Mouse (Mus musculus): ENCODE results near the gene Slc7a11. TPM values are rescaled to one million over a fixed set of nuclear protein-coding genes. Genes with fewer than 3 reads are reported as not detected.

Gene Slc7a11
- polyA plus RNA-seq, 1 experiment from 2014 or later, result 3.5 TPM

DNA sequence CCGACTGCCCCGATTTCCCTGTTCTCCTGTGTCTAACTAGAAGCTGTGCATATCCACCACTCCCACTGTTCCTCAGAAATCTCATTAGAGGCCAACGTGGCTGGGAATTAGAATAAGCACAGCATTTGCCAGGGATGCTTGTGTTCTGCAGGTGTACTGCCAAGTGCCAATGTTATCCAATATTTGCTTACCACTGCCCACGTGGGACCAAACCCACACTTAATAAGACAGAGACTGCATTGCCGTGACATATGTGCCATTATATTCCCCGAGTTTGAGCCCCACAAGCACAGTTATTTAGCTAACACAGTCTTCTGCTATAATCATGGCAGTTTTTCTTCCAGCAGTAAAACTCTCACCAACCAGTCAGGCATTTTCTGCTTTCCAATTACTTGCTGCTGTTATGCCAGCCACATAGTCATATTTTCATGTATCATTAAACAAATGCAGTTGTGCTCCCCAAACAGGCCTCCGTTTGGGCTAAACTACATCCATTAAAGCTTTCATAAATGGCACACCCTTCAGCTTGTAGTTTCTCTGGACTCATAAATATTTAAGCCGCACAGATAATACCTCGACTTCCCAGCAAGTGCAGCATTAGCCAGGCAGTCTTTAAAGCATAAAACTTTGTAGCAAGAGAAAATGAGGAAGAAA lies 407.4 kb downstream of the Slc7a11 start:
- peaks cover 9% of the 10 kb centered on the region for H3K4me1 ChIP-seq (replicated peaks)
- no peaks in the 10 kb centered on the region for H3K27me3 ChIP-seq
- H3K4me3 ChIP-seq (replicated peaks), result no peak overlapping the region
- H3K4me2 ChIP-seq, result no peak overlapping the region
- 0 out of 2 replicates have a peak, but pooled peaks have one; percentile 42 for ATAC-seq (ENCODE audit: insufficient number of reproducible peaks, insufficient read depth, low FRiP score, low TSS enrichment, low read depth)
- H3K9ac ChIP-seq (replicated peaks), result no peak overlapping the region
- peak overlapping the region; percentile 66 for H3K27ac ChIP-seq
- H3K9me3 ChIP-seq, result no peaks in the 10 kb centered on the region
- WGBS, result 44% methylated on average over 9 of the region's 9 CpGs
- H3K36me3 ChIP-seq, result no peaks in the 10 kb centered on the region

GRCm38 (mm10) chr3:50033325-50033724 lies 410.1 kb downstream of the Slc7a11 start:
- Histone ChIP-seq H3K4me1 (replicated peaks) (peaks cover 9% of the 10 kb centered on the region), H3K27me3 (no peaks in the 10 kb centered on the region), H3K36me3 (no peaks in the 10 kb centered on the region), H3K4me3 (replicated peaks) (no peak overlapping the region), H3K9me3 (no peaks in the 10 kb centered on the region), H3K27ac (no peak overlapping the region), H3K9ac (replicated peaks) (no peak overlapping the region), H3K4me2 (no peak overlapping the region)
- WGBS, result 88% methylated on average over 3 of the region's 3 CpGs
- no peak for ATAC-seq (ENCODE audit: insufficient number of reproducible peaks, insufficient read depth, low FRiP score, low TSS enrichment, low read depth)

DNA sequence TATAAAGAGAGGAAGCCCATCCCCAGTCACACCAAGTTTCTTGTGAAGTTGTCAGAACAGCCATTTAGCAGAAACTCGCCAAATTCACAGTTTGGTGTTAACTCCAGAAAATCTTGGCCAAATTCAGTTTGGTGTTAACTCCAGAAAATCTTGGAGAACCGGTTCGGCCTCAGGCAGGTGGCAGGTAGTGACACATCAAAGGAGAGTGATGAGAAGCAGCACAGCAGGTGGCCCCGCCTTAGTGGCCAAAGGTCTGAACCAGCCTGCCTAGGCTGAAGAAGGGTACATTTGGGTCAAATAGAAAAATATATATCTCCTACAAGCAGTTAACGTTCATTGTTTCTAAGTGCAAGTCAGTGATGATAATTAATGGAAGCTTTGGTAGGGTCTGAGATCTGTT lies 417.4 kb downstream of the Slc7a11 start:
- no peak overlapping the region for H3K4me2 ChIP-seq
- H3K4me3 ChIP-seq (replicated peaks), result no peak overlapping the region
- no peaks in the 10 kb centered on the region for H3K36me3 ChIP-seq
- peaks cover 7% of the 10 kb centered on the region; the same call in 1 of the 2 replicates for H3K9me3 ChIP-seq
- no peak overlapping the region for H3K9ac ChIP-seq (replicated peaks)
- no peak for ATAC-seq (ENCODE audit: insufficient number of reproducible peaks, insufficient read depth, low FRiP score, low TSS enrichment, low read depth)
- H3K27ac ChIP-seq, result no peak overlapping the region
- WGBS, result 49% methylated on average over 5 of the region's 5 CpGs
- H3K4me1 ChIP-seq (replicated peaks), result no peaks in the 10 kb centered on the region
- H3K27me3 ChIP-seq, result no peaks in the 10 kb centered on the region

DNA sequence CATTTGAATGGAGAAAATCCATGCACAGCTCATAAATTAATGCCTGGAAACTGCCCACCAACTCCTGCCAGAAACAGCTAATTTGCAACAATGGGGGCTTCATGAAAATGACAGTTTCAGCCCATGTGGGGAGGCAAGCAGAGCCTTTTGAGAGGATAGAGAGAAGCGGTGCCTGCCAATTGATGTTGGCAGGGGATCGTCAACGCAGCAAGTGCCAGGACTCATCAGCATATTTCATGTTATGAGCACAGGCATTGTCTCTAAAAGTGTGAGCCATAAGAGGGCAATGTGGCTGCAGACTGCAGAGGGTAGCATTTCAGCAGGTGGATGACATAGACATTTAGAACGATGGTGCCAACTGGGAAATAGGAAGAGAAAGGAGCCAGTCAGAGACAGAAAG lies 429.0 kb downstream of the Slc7a11 start:
- H3K36me3 ChIP-seq, result no peaks in the 10 kb centered on the region
- no peak for ATAC-seq (ENCODE audit: insufficient number of reproducible peaks, insufficient read depth, low FRiP score, low TSS enrichment, low read depth)

DNA sequence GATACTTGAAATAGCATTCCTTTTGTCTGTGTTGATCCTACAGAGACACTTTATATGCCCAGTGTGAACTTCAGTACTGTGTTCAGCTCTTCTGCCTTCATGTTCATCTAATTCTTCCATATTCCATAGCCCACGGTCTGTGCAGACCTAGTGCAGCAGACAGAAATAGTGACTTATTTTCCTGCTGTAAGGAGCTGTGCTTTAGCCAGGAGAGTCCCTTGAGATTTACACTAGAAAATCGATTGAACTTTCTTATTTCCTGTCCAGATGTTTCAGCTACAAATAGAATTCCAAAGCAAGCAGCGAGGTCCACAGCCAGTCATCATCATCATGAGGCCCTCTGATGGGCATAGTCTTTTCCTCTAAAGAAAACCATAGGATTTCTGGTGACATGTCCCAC lies 431.4 kb downstream of the Slc7a11 start:
- WGBS, result 27% methylated on average over 3 of the region's 3 CpGs
- no peak overlapping the region; the same call in 1 of the 2 replicates for H3K27ac ChIP-seq
- no peak; the same call in 1 of the 2 replicates for ATAC-seq (ENCODE audit: insufficient number of reproducible peaks, insufficient read depth, low FRiP score, low TSS enrichment, low read depth)

More for the DNA sequence above, 429.0 kb downstream of the Slc7a11 start:
- Histone ChIP-seq H3K4me2 (no peak overlapping the region), H3K4me3 (replicated peaks) (no peak overlapping the region), H3K4me1 (replicated peaks) (peaks cover 10% of the 10 kb centered on the region; the same call in 1 of the 2 replicates), H3K9me3 (no peaks in the 10 kb centered on the region), H3K9ac (replicated peaks) (no peak overlapping the region), H3K27ac (no peak overlapping the region), H3K27me3 (no peaks in the 10 kb centered on the region)
- WGBS, result 62% methylated on average over 4 of the region's 4 CpGs

DNA sequence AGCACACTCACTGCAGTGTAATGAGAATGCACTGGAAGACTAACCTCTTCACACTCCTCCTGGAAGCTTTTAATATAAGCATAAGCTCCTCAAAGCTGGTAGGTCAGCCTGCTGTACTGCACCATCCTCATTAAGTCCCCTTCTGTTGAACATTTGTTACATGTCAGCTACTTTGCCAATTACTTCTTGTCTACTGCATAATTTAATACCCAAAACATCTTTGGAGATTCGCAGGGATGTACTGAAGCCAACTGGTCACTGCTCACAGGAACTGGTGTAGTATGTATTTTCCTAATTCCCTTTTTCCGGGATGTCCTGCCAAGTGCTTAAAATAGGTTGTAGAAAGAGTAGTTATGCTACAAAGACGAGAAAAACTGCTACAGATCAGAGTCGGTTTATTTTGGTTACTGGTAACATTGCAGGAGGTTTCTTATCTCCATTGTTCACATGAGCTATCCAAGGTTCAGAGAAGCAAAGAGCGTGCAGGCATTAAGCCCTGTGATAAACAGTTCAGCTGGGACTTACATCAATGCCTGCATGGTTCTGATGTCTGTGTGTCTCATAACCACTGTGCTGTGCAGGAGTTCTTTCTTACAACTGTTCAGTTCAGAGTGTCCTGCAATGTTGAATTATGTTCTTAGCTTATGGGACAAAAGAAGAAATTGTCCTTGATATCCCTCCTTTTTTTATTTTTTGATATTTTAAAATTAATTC lies 439.3 kb downstream of the Slc7a11 start:
- H3K4me1 ChIP-seq (replicated peaks), result no peaks in the 10 kb centered on the region
- H3K27me3 ChIP-seq, result no peaks in the 10 kb centered on the region
- H3K36me3 ChIP-seq, result no peaks in the 10 kb centered on the region
- no peak overlapping the region for H3K27ac ChIP-seq
- H3K4me3 ChIP-seq (replicated peaks), result no peak overlapping the region
- ATAC-seq (ENCODE audit: insufficient number of reproducible peaks, insufficient read depth, low FRiP score, low TSS enrichment, low read depth), result no peak
- 72% methylated on average over 5 of the region's 5 CpGs for WGBS
- H3K4me2 ChIP-seq, result no peak overlapping the region
- H3K9ac ChIP-seq (replicated peaks), result no peak overlapping the region
- H3K9me3 ChIP-seq, result no peaks in the 10 kb centered on the region

More for the DNA sequence above, 431.4 kb downstream of the Slc7a11 start:
- no peaks in the 10 kb centered on the region for H3K36me3 ChIP-seq
- H3K9me3 ChIP-seq, result no peaks in the 10 kb centered on the region
- H3K27me3 ChIP-seq, result no peaks in the 10 kb centered on the region
- no peak overlapping the region for H3K9ac ChIP-seq (replicated peaks)
- no peak overlapping the region for H3K4me2 ChIP-seq
- H3K4me1 ChIP-seq (replicated peaks), result peaks cover 10% of the 10 kb centered on the region; the same call in 1 of the 2 replicates
- H3K4me3 ChIP-seq (replicated peaks), result no peak overlapping the region

DNA sequence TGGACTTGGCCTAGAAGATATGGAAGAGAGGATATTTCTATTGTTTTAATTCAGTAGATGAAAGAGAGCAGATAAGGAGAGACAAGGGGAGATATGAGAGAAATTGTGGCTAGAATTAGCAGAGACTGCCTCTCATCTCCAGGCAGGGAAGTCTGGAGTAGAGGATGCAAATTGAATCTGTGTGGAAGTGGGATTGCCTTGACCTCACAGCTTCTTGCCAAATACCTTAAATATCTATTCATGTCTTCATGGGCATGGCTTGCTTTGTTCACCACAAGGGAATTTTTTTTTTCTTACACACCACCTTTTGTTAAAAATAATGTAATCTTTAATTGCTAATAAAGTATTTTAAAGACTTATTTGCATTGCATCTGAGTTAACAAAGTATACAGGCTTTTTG lies 441.3 kb downstream of the Slc7a11 start:
- no peak for ATAC-seq (ENCODE audit: insufficient number of reproducible peaks, insufficient read depth, low FRiP score, low TSS enrichment, low read depth)
- Histone ChIP-seq H3K27me3 (no peaks in the 10 kb centered on the region), H3K9me3 (no peaks in the 10 kb centered on the region), H3K36me3 (no peaks in the 10 kb centered on the region), H3K27ac (no peak overlapping the region), H3K4me1 (replicated peaks) (no peaks in the 10 kb centered on the region), H3K9ac (replicated peaks) (no peak overlapping the region), H3K4me2 (no peak overlapping the region), H3K4me3 (replicated peaks) (no peak overlapping the region)

DNA sequence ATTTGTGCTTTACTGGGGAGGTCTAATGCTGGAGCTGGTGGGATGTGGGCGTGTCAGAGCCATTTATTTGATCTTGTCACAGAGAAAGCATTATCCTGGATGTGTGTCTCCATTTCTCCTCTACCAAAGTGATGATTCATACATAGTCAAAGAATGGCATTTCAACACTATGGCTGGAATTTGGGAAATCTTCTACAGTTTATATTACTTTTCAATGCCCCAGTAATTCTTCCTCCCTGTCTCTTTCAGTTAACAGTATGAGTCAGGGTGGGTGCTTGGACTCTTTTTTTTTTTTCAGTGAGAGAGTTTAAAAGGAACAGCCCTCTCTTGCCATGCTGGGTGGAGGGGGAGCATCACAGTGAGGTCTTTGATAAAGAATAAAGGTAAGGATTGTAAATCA lies 441.8 kb downstream of the Slc7a11 start:
- ATAC-seq (ENCODE audit: insufficient number of reproducible peaks, insufficient read depth, low FRiP score, low TSS enrichment, low read depth), result no peak
- H3K4me3 ChIP-seq (replicated peaks), result no peak overlapping the region
- 57% methylated on average over 1 of the region's 1 CpGs for WGBS
- H3K27ac ChIP-seq, result no peak overlapping the region
- H3K27me3 ChIP-seq, result no peaks in the 10 kb centered on the region
- H3K4me2 ChIP-seq, result no peak overlapping the region
- no peaks in the 10 kb centered on the region for H3K9me3 ChIP-seq
- no peak overlapping the region for H3K9ac ChIP-seq (replicated peaks)
- no peaks in the 10 kb centered on the region for H3K36me3 ChIP-seq
- no peaks in the 10 kb centered on the region for H3K4me1 ChIP-seq (replicated peaks)

- no peak for ATAC-seq (ENCODE audit: insufficient number of reproducible peaks, insufficient read depth, low FRiP score, low TSS enrichment, low read depth)
- H3K4me1 ChIP-seq (replicated peaks), result 0 out of 2 replicates have a peak, but pooled peaks cover 3% of the 10 kb centered on the region
- no peak overlapping the region for H3K4me3 ChIP-seq (replicated peaks)
- no peak overlapping the region for H3K9ac ChIP-seq (replicated peaks)
- H3K27me3 ChIP-seq, result no peaks in the 10 kb centered on the region
- no peaks in the 10 kb centered on the region for H3K36me3 ChIP-seq
- no peak overlapping the region for H3K4me2 ChIP-seq
- H3K27ac ChIP-seq, result no peak overlapping the region
- WGBS, result 7% methylated on average over 1 of the region's 1 CpGs
- 0 out of 2 replicates have a peak, but pooled peaks cover 3% of the 10 kb centered on the region for H3K9me3 ChIP-seq
Observed at GRCm38 (mm10) chr3:49992891-49993290, 450.5 kb downstream of the Slc7a11 start.

DNA sequence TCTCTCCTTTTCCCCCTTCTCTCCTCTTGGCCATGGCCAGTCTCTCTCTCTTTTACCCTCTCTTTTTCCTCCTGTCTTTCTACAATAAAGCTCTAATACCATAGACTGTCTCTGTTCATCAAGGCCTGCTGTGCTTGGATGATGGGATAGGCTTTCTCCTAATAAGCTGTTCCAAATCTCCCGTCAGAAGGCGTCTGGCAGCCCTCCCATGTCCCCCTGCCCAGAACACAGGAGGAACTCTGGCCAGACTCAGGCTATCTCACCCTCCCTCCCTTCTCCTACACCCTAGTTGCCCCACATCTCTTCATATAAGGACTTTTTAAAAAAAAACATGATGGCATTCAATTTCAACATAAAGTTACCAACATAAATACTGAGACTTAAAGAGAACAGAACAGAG lies 456.2 kb downstream of the Slc7a11 start:
- H3K9ac ChIP-seq (replicated peaks), result no peak overlapping the region
- whole genome bisulfite sequencing, result 74% methylated on average over 2 of the region's 2 CpGs
- no peak overlapping the region for H3K4me2 ChIP-seq
- no peaks in the 10 kb centered on the region for H3K4me1 ChIP-seq (replicated peaks)
- ATAC-seq (ENCODE audit: insufficient number of reproducible peaks, insufficient read depth, low FRiP score, low TSS enrichment, low read depth), result no peak
- no peaks in the 10 kb centered on the region for H3K9me3 ChIP-seq
- no peaks in the 10 kb centered on the region for H3K36me3 ChIP-seq
- no peak overlapping the region for H3K27ac ChIP-seq
- H3K27me3 ChIP-seq, result no peaks in the 10 kb centered on the region
- no peak overlapping the region for H3K4me3 ChIP-seq (replicated peaks)

DNA sequence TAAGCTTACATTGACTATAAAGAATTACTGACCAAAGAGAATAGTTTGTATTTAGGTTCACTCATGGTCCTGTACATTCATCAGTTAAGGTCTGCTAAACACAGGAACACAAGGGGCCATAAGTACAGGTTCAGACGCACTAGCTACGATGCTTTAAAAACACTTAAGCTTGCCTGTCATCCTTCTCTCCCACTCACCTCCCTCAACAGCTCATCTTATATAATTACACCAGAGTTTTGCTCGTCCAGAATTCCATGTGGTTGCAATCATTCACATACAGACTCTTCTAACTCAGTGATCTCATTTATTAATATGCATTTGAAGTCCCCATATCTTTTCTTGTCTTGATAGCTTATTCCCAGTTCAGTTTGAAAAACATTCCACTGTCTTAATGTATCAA lies 458.6 kb downstream of the Slc7a11 start:
- Histone ChIP-seq H3K9me3 (no peaks in the 10 kb centered on the region), H3K4me1 (replicated peaks) (no peaks in the 10 kb centered on the region), H3K9ac (replicated peaks) (no peak overlapping the region), H3K4me3 (replicated peaks) (no peak overlapping the region), H3K4me2 (no peak overlapping the region), H3K36me3 (no peaks in the 10 kb centered on the region), H3K27ac (no peak overlapping the region), H3K27me3 (no peaks in the 10 kb centered on the region)
- no peak for ATAC-seq (ENCODE audit: insufficient number of reproducible peaks, insufficient read depth, low FRiP score, low TSS enrichment, low read depth)
- 42% methylated on average over 3 of the region's 3 CpGs for WGBS

All from limb, embryonic 12.5 days (tissue).